Mouse (Mus musculus): ENCODE measurements at regions not wholly inside any gene's neighbourhood (a gene's known extent, or its start where the extent isn't known, plus 50 kb on each side); places are given as distances from the start of the nearest gene placed in this dataset.

DNA sequence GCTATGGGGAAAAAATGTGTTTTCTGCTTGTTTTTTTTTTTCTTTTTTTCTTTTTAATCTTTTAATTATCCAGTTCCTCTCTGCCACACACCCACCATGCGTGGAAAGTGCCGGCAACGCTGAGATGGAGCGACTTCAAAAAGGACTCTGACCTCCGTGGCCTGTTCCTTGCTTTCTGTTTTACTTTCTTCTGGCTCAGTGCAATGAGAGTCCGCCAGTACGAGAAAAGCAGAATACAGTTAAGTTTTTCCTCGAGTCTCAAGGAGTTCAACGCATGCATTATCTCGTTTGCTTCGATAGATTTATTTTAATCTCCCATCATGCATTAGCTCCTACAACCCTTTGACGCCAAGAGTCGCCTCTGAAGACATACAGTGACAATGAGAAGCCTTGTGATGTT, 284.3 kb downstream of the Pmp22 start:
- peak overlapping the region; percentile 31; the same call in 1 of the 2 replicates for H3K9ac ChIP-seq (ENCODE audit: low read depth, low read length)

DNA sequence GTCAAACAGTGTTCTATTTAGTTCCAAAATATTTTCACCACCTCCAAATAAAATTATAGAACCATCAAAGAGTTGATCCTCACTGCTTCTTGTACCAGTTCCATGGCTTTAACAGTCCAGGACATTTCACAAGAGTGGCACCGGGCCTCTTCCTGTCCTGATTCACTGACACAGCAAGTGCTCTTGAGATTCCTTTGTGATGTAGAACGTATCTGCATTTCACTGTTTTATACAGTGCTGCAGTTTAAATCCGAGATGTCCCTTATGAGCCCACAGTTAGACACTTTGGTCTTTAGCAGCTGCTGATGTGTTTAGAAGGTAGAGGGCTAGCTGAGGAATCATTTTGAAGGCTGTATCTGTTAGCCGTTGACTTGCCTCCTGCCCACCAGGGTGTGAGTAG, 284.8 kb downstream of the Pmp22 start:
- ATAC-seq = no peak
- WGBS = 83% methylated on average over 4 of the region's 4 CpGs
- Histone ChIP-seq H3K9me3 (ENCODE audit: control insufficient read depth) (no peaks in the 10 kb centered on the region), H3K4me3 (ENCODE audit: low read depth, low read length) (no peak overlapping the region), H3K27ac (ENCODE audit: low read depth, low read length) (no peak overlapping the region), H3K4me2 (replicated peaks; ENCODE audit: low read depth) (no peak overlapping the region), H3K4me1 (replicated peaks; ENCODE audit: control insufficient read depth, insufficient read depth, low read length) (0 out of 2 replicates have a peak, but pooled peaks cover 5% of the 10 kb centered on the region), H3K27me3 (replicated peaks; ENCODE audit: control insufficient read depth, insufficient read depth, low read length) (no peaks in the 10 kb centered on the region), H3K9ac (ENCODE audit: low read depth, low read length) (no peak overlapping the region), H3K36me3 (ENCODE audit: control insufficient read depth, insufficient read depth) (no peaks in the 10 kb centered on the region)
- TF ChIP-seq CTCF (IDR thresholded peaks at IDR 0.05; ENCODE audit: low read depth) = no peak

More for the DNA sequence above, 284.3 kb downstream of the Pmp22 start:
- H3K27me3 ChIP-seq (replicated peaks; ENCODE audit: control insufficient read depth, insufficient read depth, low read length) = no peaks in the 10 kb centered on the region
- no peak for ATAC-seq
- 0 out of 2 replicates have a peak, but pooled peaks cover 5% of the 10 kb centered on the region for H3K4me1 ChIP-seq (replicated peaks; ENCODE audit: control insufficient read depth, insufficient read depth, low read length)
- H3K36me3 ChIP-seq (ENCODE audit: control insufficient read depth, insufficient read depth) = no peaks in the 10 kb centered on the region
- H3K4me3 ChIP-seq (ENCODE audit: low read depth, low read length) = peak overlapping the region; percentile 32
- no peak for TF ChIP-seq CTCF (IDR thresholded peaks at IDR 0.05; ENCODE audit: low read depth)
- H3K27ac ChIP-seq (ENCODE audit: low read depth, low read length) = no peak overlapping the region
- no peaks in the 10 kb centered on the region for H3K9me3 ChIP-seq (ENCODE audit: control insufficient read depth)
- H3K4me2 ChIP-seq (replicated peaks; ENCODE audit: low read depth) = peak overlapping the region; percentile 63
- WGBS = 19% methylated on average over 13 of the region's 13 CpGs

DNA sequence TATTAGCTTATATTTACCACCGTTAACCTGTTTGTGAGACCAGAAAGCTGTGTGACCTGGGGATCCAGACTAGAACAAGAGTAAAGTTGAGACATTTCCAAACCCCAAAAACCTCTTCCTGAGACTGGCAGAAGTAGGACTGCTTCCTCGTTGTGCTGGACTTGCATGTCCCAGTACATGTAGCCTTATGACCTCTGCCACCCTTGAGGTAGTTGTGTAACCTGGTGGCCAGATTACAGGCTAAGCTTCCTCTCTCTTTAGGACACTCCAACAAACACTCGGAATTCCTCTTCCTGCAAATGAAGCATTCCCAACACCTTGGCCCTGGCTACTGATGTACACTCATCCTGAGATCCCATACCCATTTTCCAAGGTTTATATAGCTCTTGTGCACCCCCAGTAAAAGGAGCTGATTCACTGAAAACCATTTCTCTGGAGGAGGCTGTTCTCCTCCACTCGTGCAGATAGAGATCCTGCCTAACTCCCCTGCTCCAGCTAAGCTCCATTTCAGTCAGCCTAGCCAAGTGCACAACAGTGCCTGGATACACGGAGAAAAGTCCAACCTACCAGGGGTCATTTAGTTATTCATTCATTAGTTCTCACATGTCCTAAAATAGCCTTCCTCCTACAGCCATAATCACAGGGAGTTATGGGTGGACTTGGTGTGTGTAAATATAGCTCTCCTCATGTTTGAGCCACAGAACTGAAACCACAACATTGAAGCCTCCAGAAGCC, 289.4 kb downstream of the Pmp22 start:
- ATAC-seq = no peak
- Histone ChIP-seq H3K36me3 (ENCODE audit: control insufficient read depth, insufficient read depth) (no peaks in the 10 kb centered on the region), H3K27ac (ENCODE audit: low read depth, low read length) (no peak overlapping the region), H3K9me3 (ENCODE audit: control insufficient read depth) (no peaks in the 10 kb centered on the region), H3K4me1 (replicated peaks; ENCODE audit: control insufficient read depth, insufficient read depth, low read length) (no peaks in the 10 kb centered on the region), H3K4me3 (ENCODE audit: low read depth, low read length) (no peak overlapping the region), H3K4me2 (replicated peaks; ENCODE audit: low read depth) (no peak overlapping the region), H3K27me3 (replicated peaks; ENCODE audit: control insufficient read depth, insufficient read depth, low read length) (no peaks in the 10 kb centered on the region), H3K9ac (ENCODE audit: low read depth, low read length) (no peak overlapping the region)
- WGBS = 61% methylated on average over 5 of the region's 5 CpGs
- TF ChIP-seq CTCF (IDR thresholded peaks at IDR 0.05; ENCODE audit: low read depth) = no peak

DNA sequence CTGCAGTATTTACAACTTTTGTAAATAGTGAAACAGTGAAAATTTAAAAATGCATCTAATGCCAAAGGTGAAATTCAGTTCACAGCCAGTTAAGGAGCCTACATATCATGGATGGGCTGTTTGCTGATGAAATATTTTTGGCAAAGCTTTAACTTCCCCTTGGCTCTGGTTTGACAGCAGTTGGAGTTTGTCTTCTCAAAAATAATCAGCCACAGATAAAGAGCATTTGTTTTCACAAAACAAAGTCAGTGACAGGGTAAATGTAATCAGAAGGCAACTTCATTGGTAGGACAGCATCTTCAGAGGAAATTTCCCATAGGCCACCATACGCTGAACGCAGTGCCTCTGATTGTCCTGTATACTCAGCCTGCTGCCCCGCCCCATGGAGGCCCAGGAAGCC, 291.6 kb downstream of the Pmp22 start:
- 77% methylated on average over 3 of the region's 3 CpGs for WGBS
- H3K36me3 ChIP-seq (ENCODE audit: control insufficient read depth, insufficient read depth) = no peaks in the 10 kb centered on the region
- no peak for TF ChIP-seq CTCF (IDR thresholded peaks at IDR 0.05; ENCODE audit: low read depth)
- H3K27ac ChIP-seq (ENCODE audit: low read depth, low read length) = no peak overlapping the region
- H3K4me3 ChIP-seq (ENCODE audit: low read depth, low read length) = no peak overlapping the region
- no peaks in the 10 kb centered on the region for H3K9me3 ChIP-seq (ENCODE audit: control insufficient read depth)
- no peak for ATAC-seq
- no peaks in the 10 kb centered on the region for H3K27me3 ChIP-seq (replicated peaks; ENCODE audit: control insufficient read depth, insufficient read depth, low read length)
- no peak overlapping the region for H3K4me2 ChIP-seq (replicated peaks; ENCODE audit: low read depth)
- H3K9ac ChIP-seq (ENCODE audit: low read depth, low read length) = no peak overlapping the region
- no peaks in the 10 kb centered on the region for H3K4me1 ChIP-seq (replicated peaks; ENCODE audit: control insufficient read depth, insufficient read depth, low read length)

DNA sequence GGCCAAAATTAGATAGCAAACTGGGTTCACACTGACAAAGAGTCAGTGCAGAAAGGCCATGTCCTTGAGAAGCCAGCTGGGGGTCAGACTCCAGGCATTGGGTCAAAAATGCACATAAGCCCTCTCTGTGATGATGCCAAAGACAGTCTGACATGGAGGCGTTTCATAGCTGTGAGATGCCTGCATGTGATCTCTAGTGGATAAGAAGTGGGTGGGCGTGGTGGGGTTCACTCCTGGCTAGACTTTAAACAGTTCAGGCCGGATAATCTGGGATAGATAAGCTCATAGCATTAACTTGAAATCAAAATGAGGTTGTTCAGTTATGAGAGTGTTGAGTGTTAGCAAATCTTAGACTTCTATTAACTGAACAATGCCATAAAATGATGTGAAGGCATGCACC, 293.3 kb downstream of the Pmp22 start:
- no peak for TF ChIP-seq CTCF (IDR thresholded peaks at IDR 0.05; ENCODE audit: low read depth)
- H3K27me3 ChIP-seq (replicated peaks; ENCODE audit: control insufficient read depth, insufficient read depth, low read length) = no peaks in the 10 kb centered on the region
- no peaks in the 10 kb centered on the region for H3K9me3 ChIP-seq (ENCODE audit: control insufficient read depth)
- H3K4me2 ChIP-seq (replicated peaks; ENCODE audit: low read depth) = no peak overlapping the region
- no peak overlapping the region for H3K9ac ChIP-seq (ENCODE audit: low read depth, low read length)
- 54% methylated on average over 3 of the region's 3 CpGs for WGBS
- no peaks in the 10 kb centered on the region for H3K36me3 ChIP-seq (ENCODE audit: control insufficient read depth, insufficient read depth)
- no peak overlapping the region for H3K27ac ChIP-seq (ENCODE audit: low read depth, low read length)
- H3K4me1 ChIP-seq (replicated peaks; ENCODE audit: control insufficient read depth, insufficient read depth, low read length) = no peaks in the 10 kb centered on the region
- no peak for ATAC-seq
- no peak overlapping the region for H3K4me3 ChIP-seq (ENCODE audit: low read depth, low read length)

DNA sequence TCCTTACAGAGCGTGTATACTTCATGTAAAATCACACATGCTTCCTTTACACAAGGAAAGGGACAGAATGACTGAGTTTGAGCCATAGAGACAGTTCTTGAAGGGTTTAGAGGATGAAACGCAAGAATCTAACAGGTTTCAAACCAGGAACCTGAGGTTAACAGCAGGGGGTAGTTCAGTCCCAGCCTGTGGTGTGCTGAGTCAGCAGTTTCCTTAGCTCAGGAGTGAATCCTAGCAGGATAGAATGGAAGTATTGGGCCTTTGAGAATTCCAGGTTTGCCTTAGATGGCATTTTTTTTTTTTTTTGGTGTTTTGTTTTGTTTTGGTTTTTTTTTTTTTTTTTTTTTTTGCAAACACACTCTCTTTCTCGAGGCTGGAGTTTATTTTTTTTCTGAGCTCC, 295.5 kb downstream of the Pmp22 start:
- no peak for TF ChIP-seq CTCF (IDR thresholded peaks at IDR 0.05; ENCODE audit: low read depth)
- Histone ChIP-seq H3K4me2 (replicated peaks; ENCODE audit: low read depth) (no peak overlapping the region), H3K9me3 (ENCODE audit: control insufficient read depth) (no peaks in the 10 kb centered on the region), H3K36me3 (ENCODE audit: control insufficient read depth, insufficient read depth) (no peaks in the 10 kb centered on the region), H3K9ac (ENCODE audit: low read depth, low read length) (no peak overlapping the region), H3K4me3 (ENCODE audit: low read depth, low read length) (no peak overlapping the region), H3K27ac (ENCODE audit: low read depth, low read length) (no peak overlapping the region), H3K4me1 (replicated peaks; ENCODE audit: control insufficient read depth, insufficient read depth, low read length) (no peaks in the 10 kb centered on the region), H3K27me3 (replicated peaks; ENCODE audit: control insufficient read depth, insufficient read depth, low read length) (no peaks in the 10 kb centered on the region)
- WGBS = 70% methylated on average over 3 of the region's 3 CpGs
- ATAC-seq = no peak

Data from intestine, postnatal 0 days (tissue).